Mouse (Mus musculus): ENCODE data around the gene Zfp346. TPM values are rescaled to one million over a fixed set of nuclear protein-coding genes. Genes with fewer than 3 reads are reported as not detected.

Zfp346 gene
- polyA plus RNA-seq, 1 experiment: 4.1 TPM

DNA sequence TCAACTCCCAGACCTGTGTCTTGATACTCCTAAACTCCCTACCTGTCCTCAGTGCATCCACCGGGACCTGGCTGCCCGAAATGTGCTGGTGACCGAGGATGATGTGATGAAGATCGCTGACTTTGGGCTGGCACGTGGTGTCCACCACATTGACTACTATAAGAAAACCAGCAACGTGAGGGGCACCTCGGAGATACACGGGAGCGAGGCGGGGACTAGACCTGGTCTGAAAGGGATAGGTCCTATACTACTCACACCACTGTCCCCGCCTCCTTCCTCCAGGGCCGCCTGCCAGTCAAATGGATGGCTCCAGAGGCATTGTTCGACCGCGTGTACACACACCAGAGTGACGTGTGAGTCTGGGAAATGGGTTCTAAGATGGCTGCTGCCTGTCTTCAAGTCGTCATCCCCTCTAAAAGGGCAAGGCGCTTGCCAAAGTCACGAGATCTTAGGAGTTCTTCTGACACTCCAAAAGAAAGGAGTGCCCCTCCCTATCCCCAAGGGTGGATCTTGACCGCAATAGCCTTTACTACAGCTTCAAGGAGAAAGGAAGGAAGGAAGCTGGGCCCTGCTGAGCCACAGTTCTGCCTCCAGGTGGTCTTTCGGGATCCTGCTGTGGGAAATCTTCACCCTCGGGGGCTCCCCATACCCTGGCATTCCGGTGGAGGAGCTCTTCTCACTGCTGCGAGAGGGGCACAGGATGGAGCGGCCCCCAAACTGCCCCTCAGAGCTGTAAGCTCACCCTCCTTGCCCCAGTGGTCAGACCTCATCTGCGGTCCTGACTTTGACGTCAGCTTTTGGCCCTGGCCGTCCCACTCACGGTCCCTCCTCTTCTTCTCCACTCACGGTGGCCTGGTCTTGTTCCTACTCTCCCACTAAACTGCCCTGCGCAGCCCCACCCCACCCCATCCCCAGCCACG lies 62.0 kb downstream of the Zfp346 start:
- WGBS: 91% methylated on average over 32 of the region's 32 CpGs
- Histone ChIP-seq H3K27me3 (ENCODE audit: control insufficient read depth, insufficient read depth, low read length) (no peaks in the 10 kb centered on the region), H3K27ac (ENCODE audit: insufficient read depth, low read depth, low read length) (no peak overlapping the region), H3K4me1 (ENCODE audit: control insufficient read depth, insufficient read depth, insufficient read length, low read length) (peaks cover 4% of the 10 kb centered on the region), H3K4me3 (ENCODE audit: low read depth, low read length) (no peak overlapping the region), H3K36me3 (ENCODE audit: control insufficient read depth, insufficient read depth, low read length) (no peaks in the 10 kb centered on the region)
- TF ChIP-seq CTCF (IDR thresholded peaks at IDR 0.05; ENCODE audit: extremely low read depth, insufficient read length, insufficient replicate concordance, low read depth, low read length) (no peak), POLR2A (IDR thresholded peaks at IDR 0.05; ENCODE audit: low read depth, low read length) (no peak)

DNA sequence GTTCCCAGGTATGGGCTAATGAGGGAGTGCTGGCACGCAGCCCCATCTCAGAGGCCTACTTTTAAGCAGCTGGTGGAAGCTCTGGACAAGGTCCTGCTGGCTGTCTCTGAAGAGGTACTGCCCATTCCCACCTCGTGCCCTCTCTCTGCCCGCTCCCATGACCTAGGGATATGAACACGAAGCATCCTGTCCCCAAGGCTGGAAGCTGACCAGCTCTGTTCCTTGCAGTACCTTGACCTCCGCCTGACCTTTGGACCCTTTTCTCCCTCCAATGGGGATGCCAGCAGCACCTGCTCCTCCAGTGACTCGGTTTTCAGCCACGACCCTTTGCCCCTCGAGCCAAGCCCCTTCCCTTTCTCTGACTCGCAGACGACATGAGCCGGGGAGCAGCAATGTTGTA lies 62.7 kb downstream of the Zfp346 start:
- Histone ChIP-seq H3K27ac (ENCODE audit: insufficient read depth, low read depth, low read length) (no peak overlapping the region), H3K4me3 (ENCODE audit: low read depth, low read length) (no peak overlapping the region), H3K36me3 (ENCODE audit: control insufficient read depth, insufficient read depth, low read length) (no peaks in the 10 kb centered on the region), H3K4me1 (ENCODE audit: control insufficient read depth, insufficient read depth, insufficient read length, low read length) (peaks cover 4% of the 10 kb centered on the region), H3K27me3 (ENCODE audit: control insufficient read depth, insufficient read depth, low read length) (no peaks in the 10 kb centered on the region; the same call in 1 of the 2 replicates)
- 82% methylated on average over 11 of the region's 11 CpGs for WGBS
- TF ChIP-seq CTCF (IDR thresholded peaks at IDR 0.05; ENCODE audit: extremely low read depth, insufficient read length, insufficient replicate concordance, low read depth, low read length) (no peak), POLR2A (IDR thresholded peaks at IDR 0.05; ENCODE audit: low read depth, low read length) (no peak)

DNA sequence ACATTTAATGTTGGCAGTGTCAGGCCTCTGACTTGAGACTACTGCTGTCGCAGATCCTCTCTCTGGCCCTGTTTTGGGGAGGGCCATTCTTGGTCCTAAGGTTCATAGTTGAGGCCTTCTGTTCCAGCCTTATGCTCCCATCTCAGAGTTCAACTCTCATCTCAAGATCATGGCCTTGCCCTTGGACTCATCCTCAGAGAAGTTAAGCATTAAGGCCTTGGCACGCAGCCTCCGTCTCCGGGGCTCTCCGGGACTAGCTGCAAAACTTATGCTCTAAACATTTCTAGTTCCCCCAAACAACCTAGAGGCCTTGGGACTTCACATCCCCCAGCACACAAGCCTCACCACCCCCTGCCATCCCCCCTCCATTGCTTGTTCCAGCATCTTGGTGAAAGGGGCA lies 63.1 kb downstream of the Zfp346 start:
- no peak for TF ChIP-seq CTCF (IDR thresholded peaks at IDR 0.05; ENCODE audit: extremely low read depth, insufficient read length, insufficient replicate concordance, low read depth, low read length)
- no peak for TF ChIP-seq POLR2A (IDR thresholded peaks at IDR 0.05; ENCODE audit: low read depth, low read length)
- H3K27ac ChIP-seq (ENCODE audit: insufficient read depth, low read depth, low read length): no peak overlapping the region
- 87% methylated on average over 5 of the region's 5 CpGs for WGBS
- no peak overlapping the region for H3K4me3 ChIP-seq (ENCODE audit: low read depth, low read length)
- H3K4me1 ChIP-seq (ENCODE audit: control insufficient read depth, insufficient read depth, insufficient read length, low read length): peaks cover 4% of the 10 kb centered on the region
- H3K27me3 ChIP-seq (ENCODE audit: control insufficient read depth, insufficient read depth, low read length): no peaks in the 10 kb centered on the region; the same call in 1 of the 2 replicates
- H3K36me3 ChIP-seq (ENCODE audit: control insufficient read depth, insufficient read depth, low read length): no peaks in the 10 kb centered on the region

DNA sequence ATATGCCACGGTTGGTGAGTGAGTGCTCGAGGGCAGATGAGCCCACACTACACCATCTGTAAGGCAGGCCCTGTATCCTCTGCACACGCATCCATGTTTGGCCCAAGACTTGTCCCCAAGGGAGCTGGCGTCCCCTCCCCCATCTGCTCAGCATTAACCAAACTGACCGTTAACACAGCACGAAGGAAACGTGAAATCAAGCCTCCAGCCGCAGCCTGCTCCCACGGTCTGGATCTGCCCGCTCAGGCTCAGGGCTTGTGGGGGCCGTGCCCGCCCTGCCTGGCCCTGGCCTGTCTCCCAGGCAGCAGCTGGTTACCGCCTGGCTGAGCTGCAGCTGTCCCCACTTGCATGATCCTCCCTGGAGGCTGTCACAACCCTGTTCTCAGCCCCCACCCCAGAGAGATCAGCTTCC lies 63.9 kb downstream of the Zfp346 start:
- H3K4me3 ChIP-seq (ENCODE audit: low read depth, low read length): no peak overlapping the region
- 84% methylated on average over 13 of the region's 13 CpGs for WGBS
- 0 out of 2 replicates have a peak overlapping the region, but pooled peaks have one; percentile 1 for H3K27ac ChIP-seq (ENCODE audit: insufficient read depth, low read depth, low read length)

DNA sequence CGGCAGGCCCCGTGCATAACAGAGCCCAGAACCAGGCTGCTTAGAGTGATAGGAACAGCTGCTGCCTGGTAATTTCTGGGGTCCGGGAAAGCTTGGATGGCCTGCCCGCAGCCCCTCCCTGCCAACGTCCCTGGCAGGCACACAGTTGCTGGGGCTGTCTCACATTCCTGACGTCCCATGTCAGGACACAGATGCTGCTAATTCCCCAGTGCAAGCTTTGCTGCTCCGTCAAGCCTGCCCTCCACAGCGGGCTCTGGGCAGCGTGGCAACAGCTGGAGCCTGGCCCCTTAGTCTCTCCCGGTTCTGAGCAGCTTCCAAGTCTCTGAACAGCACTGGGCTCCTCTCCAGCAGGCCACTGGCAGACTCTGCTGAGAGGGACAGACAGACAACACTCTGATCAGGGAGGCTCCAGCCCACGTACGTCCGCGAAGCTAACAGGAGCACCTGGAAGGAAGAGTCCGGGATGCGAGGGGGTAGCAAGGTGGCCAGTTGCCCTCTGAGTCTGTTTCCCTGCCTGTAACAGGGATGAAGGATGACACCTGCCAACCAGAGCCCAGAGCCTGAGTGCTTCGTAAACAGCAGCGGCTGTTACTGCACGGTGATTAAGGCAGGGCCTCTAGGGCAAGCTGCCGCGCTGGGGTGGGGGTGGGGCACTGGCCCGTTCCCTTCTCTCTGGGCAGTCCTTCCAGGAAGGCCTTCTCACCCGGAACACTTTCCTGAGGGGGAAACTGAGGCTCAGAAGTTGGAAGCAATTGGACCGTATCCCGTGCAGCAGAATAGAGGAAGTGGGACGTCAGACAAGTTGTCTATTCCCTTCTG lies 66.6 kb downstream of the Zfp346 start:
- WGBS: 15% methylated on average over 26 of the region's 26 CpGs
- no peaks in the 10 kb centered on the region for H3K36me3 ChIP-seq (ENCODE audit: control insufficient read depth, insufficient read depth, low read length)
- TF ChIP-seq CTCF (IDR thresholded peaks at IDR 0.05; ENCODE audit: extremely low read depth, insufficient read length, insufficient replicate concordance, low read depth, low read length): no peak
- TF ChIP-seq POLR2A (IDR thresholded peaks at IDR 0.05; ENCODE audit: low read depth, low read length): no peak
- H3K4me1 ChIP-seq (ENCODE audit: control insufficient read depth, insufficient read depth, insufficient read length, low read length): peaks cover 4% of the 10 kb centered on the region
- peak overlapping the region; percentile 33 for H3K4me3 ChIP-seq (ENCODE audit: low read depth, low read length)
- H3K27ac ChIP-seq (ENCODE audit: insufficient read depth, low read depth, low read length): 0 out of 2 replicates have a peak overlapping the region, but pooled peaks have one; percentile 30
- no peaks in the 10 kb centered on the region; the same call in 1 of the 2 replicates for H3K27me3 ChIP-seq (ENCODE audit: control insufficient read depth, insufficient read depth, low read length)

More for the DNA sequence above, 63.9 kb downstream of the Zfp346 start:
- peaks cover 4% of the 10 kb centered on the region for H3K4me1 ChIP-seq (ENCODE audit: control insufficient read depth, insufficient read depth, insufficient read length, low read length)
- no peaks in the 10 kb centered on the region; the same call in 1 of the 2 replicates for H3K27me3 ChIP-seq (ENCODE audit: control insufficient read depth, insufficient read depth, low read length)
- TF ChIP-seq POLR2A (IDR thresholded peaks at IDR 0.05; ENCODE audit: low read depth, low read length): no peak
- no peak for TF ChIP-seq CTCF (IDR thresholded peaks at IDR 0.05; ENCODE audit: extremely low read depth, insufficient read length, insufficient replicate concordance, low read depth, low read length)
- H3K36me3 ChIP-seq (ENCODE audit: control insufficient read depth, insufficient read depth, low read length): no peaks in the 10 kb centered on the region

DNA sequence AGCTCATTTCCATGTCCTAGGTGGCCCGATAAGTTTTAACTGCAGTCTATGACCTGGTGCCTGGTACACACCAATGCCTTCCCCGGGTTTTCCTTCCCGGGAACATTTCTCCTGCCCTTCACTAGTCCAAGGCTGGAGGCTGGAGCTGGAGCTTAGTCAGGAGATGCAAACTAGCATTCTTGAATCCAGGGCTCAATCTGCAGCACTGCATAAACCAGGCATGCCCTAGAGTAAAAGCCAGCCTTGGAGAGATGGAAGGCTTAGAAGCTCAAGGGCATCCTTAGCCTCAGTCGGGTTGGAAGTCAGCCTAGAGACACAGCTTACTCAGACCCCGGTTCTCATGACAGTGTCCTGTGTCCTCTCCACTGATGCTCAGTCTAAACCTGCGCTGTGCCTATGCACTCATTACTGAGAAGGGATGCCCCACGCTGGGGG lies 67.2 kb downstream of the Zfp346 start:
- no peak overlapping the region for H3K27ac ChIP-seq (ENCODE audit: insufficient read depth, low read depth, low read length)
- no peaks in the 10 kb centered on the region for H3K36me3 ChIP-seq (ENCODE audit: control insufficient read depth, insufficient read depth, low read length)
- TF ChIP-seq CTCF (IDR thresholded peaks at IDR 0.05; ENCODE audit: extremely low read depth, insufficient read length, insufficient replicate concordance, low read depth, low read length): no peak
- TF ChIP-seq POLR2A (IDR thresholded peaks at IDR 0.05; ENCODE audit: low read depth, low read length): no peak
- H3K4me1 ChIP-seq (ENCODE audit: control insufficient read depth, insufficient read depth, insufficient read length, low read length): peaks cover 4% of the 10 kb centered on the region
- no peak overlapping the region for H3K4me3 ChIP-seq (ENCODE audit: low read depth, low read length)
- WGBS: 39% methylated on average over 7 of the region's 7 CpGs
- H3K27me3 ChIP-seq (ENCODE audit: control insufficient read depth, insufficient read depth, low read length): no peaks in the 10 kb centered on the region; the same call in 1 of the 2 replicates

Measured in small intestine, adult 2 months (tissue).